14 mouse cellular contexts compared by ENCODE assay signal in the genomic region with DNA sequence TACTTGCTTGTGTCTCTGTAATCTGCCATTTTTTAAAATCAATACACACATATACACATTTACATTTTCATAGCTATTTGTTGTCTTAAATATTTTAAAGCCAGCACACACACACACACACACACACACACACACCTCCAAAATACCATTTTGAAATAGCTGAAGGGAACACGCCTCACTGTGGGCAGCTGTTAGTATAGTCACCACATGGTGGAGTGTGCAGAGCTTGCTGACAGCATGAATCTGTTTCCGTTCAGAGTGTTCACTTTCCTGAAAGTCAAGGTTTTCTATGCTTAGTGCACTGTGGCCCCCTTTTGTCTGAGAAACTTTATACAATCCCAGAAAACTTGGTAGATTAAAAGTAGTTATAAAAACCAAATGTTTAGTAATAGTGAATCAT. TPM values are rescaled to one million over a fixed set of nuclear protein-coding genes. Genes with fewer than 3 reads are reported as not detected.
DNase-seq lines count a peak whose midpoint lies in the region; ATAC-seq and TF ChIP-seq lines count a peak whose summit lies in the region.
"Had no signal": no experiment of that assay in that cellular context is flagged by ENCODE, and none has a peak within 500 bp of the region (broad histone marks: within the 10 kb centered on the region; RNA-seq: fewer than 3 reads in every experiment).

No protein-coding gene starts in this region.

- POLR2A ChIA-PET in Patski (lab: Charles Lee): no interaction called here

- no peaks in the 10 kb centered on the region for H3K4me1 ChIP-seq in hindbrain, postnatal 0 days (ENCODE audit: insufficient read depth, low read length)
- no peaks in the 10 kb centered on the region for H3K4me1 ChIP-seq in hindbrain, embryonic 12.5 days
- no peaks in the 10 kb centered on the region for H3K4me1 ChIP-seq in lung, embryonic 14.5 days (ENCODE audit: insufficient read depth)
- H3K4me1 ChIP-seq: embryonic facial prominence, embryonic 12.5 days; forebrain, embryonic 13.5 days had no signal

- no peak overlapping the region for H3K27ac ChIP-seq in hindbrain, postnatal 0 days
- no peak overlapping the region for H3K27ac ChIP-seq in hindbrain, embryonic 12.5 days
- H3K27ac ChIP-seq in lung, embryonic 14.5 days (ENCODE audit: low read depth): no peak overlapping the region
- H3K27ac ChIP-seq: embryonic facial prominence, embryonic 12.5 days; forebrain, embryonic 13.5 days had no signal

- 40% methylated on average over 2 of the region's 2 CpGs for WGBS in hindbrain, postnatal 0 days
- WGBS in hindbrain, embryonic 12.5 days: 65% methylated on average over 2 of the region's 2 CpGs
- 38% methylated on average over 2 of the region's 2 CpGs for WGBS in lung, embryonic 14.5 days

- H3K9ac ChIP-seq in hindbrain, postnatal 0 days (replicated peaks; ENCODE audit: low read length): no peak overlapping the region
- no peak overlapping the region for H3K9ac ChIP-seq in hindbrain, embryonic 12.5 days
- H3K9ac ChIP-seq in lung, embryonic 14.5 days: no peak overlapping the region
- H3K9ac ChIP-seq: embryonic facial prominence, embryonic 12.5 days; forebrain, embryonic 13.5 days had no signal

- no peak overlapping the region for H3K4me3 ChIP-seq in hindbrain, postnatal 0 days (ENCODE audit: low read length)
- no peak overlapping the region for H3K4me3 ChIP-seq in hindbrain, embryonic 12.5 days
- no peak overlapping the region for H3K4me3 ChIP-seq in lung, embryonic 14.5 days (ENCODE audit: low read depth, low read length)
- H3K4me3 ChIP-seq: embryonic facial prominence, embryonic 12.5 days; forebrain, embryonic 13.5 days had no signal

- no peaks in the 10 kb centered on the region for H3K9me3 ChIP-seq in hindbrain, postnatal 0 days (ENCODE audit: low read length)
- H3K9me3 ChIP-seq in hindbrain, embryonic 12.5 days (replicated peaks): no peaks in the 10 kb centered on the region
- no peaks in the 10 kb centered on the region for H3K9me3 ChIP-seq in lung, embryonic 14.5 days (ENCODE audit: low read depth, low read length)
- H3K9me3 ChIP-seq: embryonic facial prominence, embryonic 12.5 days; forebrain, embryonic 13.5 days had no signal

- in situ Hi-C loops in Patski (cut with MboI; ENCODE audit: low pct_unique_long_range_greater_than_20kb): loop anchor here (10.0 kb wide), 1 partner anchor 395 kb away; a partner anchor contains a TSS

- ATAC-seq in hindbrain, postnatal 0 days: no peak
- no peak for ATAC-seq in hindbrain, embryonic 12.5 days (ENCODE audit: low FRiP score)
- no peak for ATAC-seq in lung, embryonic 14.5 days (ENCODE audit: insufficient read depth)
- ATAC-seq in Patski: no peak
- ATAC-seq: forebrain, embryonic 13.5 days had no signal

- H3K4me2 ChIP-seq in hindbrain, postnatal 0 days (ENCODE audit: low read depth, low read length): no peak overlapping the region
- H3K4me2 ChIP-seq in hindbrain, embryonic 12.5 days (replicated peaks): no peak overlapping the region
- H3K4me2 ChIP-seq in lung, embryonic 14.5 days: no peak overlapping the region
- H3K4me2 ChIP-seq: embryonic facial prominence, embryonic 12.5 days; forebrain, embryonic 13.5 days had no signal

- DNase-seq in hindbrain, postnatal 0 days (ENCODE audit: low spot score): peak; percentile 20
- DNase-seq in lung, embryonic 14.5 days: peak; percentile 38
- no peak for DNase-seq in lung, postnatal 4 days
- no peak for DNase-seq in Patski (ENCODE audit: low read depth, low spot score)
- DNase-seq in layer of hippocampus, postnatal 14 days (ENCODE audit: low spot score in 2 of 2): peak; percentile 9 to 25
- DNase-seq in B cell, adult 2 months: no peak
- DNase-seq: cerebellum, adult 18-20 months; heart, postnatal 36 days; kidney, adult 18-20 months; lung, adult 18-20 months; thymus, postnatal 4 days had no signal

- no peaks in the 10 kb centered on the region for H3K36me3 ChIP-seq in hindbrain, postnatal 0 days (ENCODE audit: insufficient read depth, low read length)
- no peaks in the 10 kb centered on the region for H3K36me3 ChIP-seq in hindbrain, embryonic 12.5 days
- no peaks in the 10 kb centered on the region for H3K36me3 ChIP-seq in lung, embryonic 14.5 days (ENCODE audit: insufficient read depth)
- H3K36me3 ChIP-seq: embryonic facial prominence, embryonic 12.5 days had no signal

- CTCF ChIA-PET in Patski (lab: Charles Lee): no interaction called here

- no peaks in the 10 kb centered on the region for H3K27me3 ChIP-seq in hindbrain, postnatal 0 days (ENCODE audit: insufficient read depth, low read length)
- H3K27me3 ChIP-seq in hindbrain, embryonic 12.5 days: no peaks in the 10 kb centered on the region
- no peaks in the 10 kb centered on the region for H3K27me3 ChIP-seq in lung, embryonic 14.5 days (ENCODE audit: insufficient read depth, low read length)
- H3K27me3 ChIP-seq in Patski: peaks cover 4% of the 10 kb centered on the region
- H3K27me3 ChIP-seq: embryonic facial prominence, embryonic 12.5 days; forebrain, embryonic 13.5 days had no signal

- TF ChIP-seq CTCF in hindbrain, postnatal 0 days (IDR thresholded peaks at IDR 0.05; ENCODE audit: low read depth): peak; percentile 50
- peak; percentile 40 for TF ChIP-seq CTCF in lung, embryonic 14.5 days (IDR thresholded peaks at IDR 0.05; ENCODE audit: low read depth)
- TF ChIP-seq CTCF in Patski (IDR thresholded peaks at IDR 0.05): peak; percentile 13

RNA-seq across cellular contexts. Expression of a gene that starts 9.8 kb away (rescaled TPM):
- total RNA-seq in hindbrain, postnatal 0 days (2014; rRNA removed): 16.3 and 17.6 TPM in 2 replicates
- 22.2 and 22.9 TPM in 2 replicates for polyA plus RNA-seq in hindbrain, postnatal 0 days (2015; fragmentation: Nextera tagmentation; extraction: Ambion mirVana)
- polyA plus RNA-seq in hindbrain, embryonic 12.5 days (2016; fragmentation: Nextera tagmentation; extraction: Ambion mirVana): 18.9 and 20.1 TPM in 2 replicates
- polyA plus RNA-seq in lung, embryonic 14.5 days (2014; fragmentation: Nextera tagmentation; extraction: Ambion mirVana): 35.7 and 37.6 TPM in 2 replicates
- polyA plus RNA-seq in Patski (2021): 32.1 TPM
- total RNA-seq in layer of hippocampus, postnatal 14 days (2021): 10 to 100 TPM; 20.6 to 23.5 TPM

RNA-seq across cellular contexts. Expression of a gene that starts 53.4 kb away (rescaled TPM):
- 68.0 and 71.4 TPM in 2 replicates for total RNA-seq in hindbrain, postnatal 0 days (2014; rRNA removed)
- polyA plus RNA-seq in hindbrain, postnatal 0 days (2015; fragmentation: Nextera tagmentation; extraction: Ambion mirVana): 49.4 and 54.2 TPM in 2 replicates
- polyA plus RNA-seq in hindbrain, embryonic 12.5 days (2016; fragmentation: Nextera tagmentation; extraction: Ambion mirVana): 106 TPM in 2 replicates
- polyA plus RNA-seq in lung, embryonic 14.5 days (2014; fragmentation: Nextera tagmentation; extraction: Ambion mirVana): 133 and 137 TPM in 2 replicates
- polyA plus RNA-seq in Patski (2021): 129 TPM
- total RNA-seq in layer of hippocampus, postnatal 14 days (2021): 10 to 100 TPM; 39.4 to 40.6 TPM

Comparison
In these comparisons a context has a peak if more than half of its experiments do, and no peak if none do; other contexts are left out.
1. DNase-seq: peak in hindbrain, postnatal 0 days (single experiment), lung, embryonic 14.5 days (single experiment) and layer of hippocampus, postnatal 14 days (2 of 2); none in lung, postnatal 4 days (0 of 2), Patski (single experiment) and B cell, adult 2 months (0 of 2).
2. Peak in every context shown above with its lines, with median percentiles within 50 percentile points of each other: CTCF ChIP-seq.